Mouse (Mus musculus) Muller cell, postnatal 12 days (primary cell): ENCODE results near the gene Ikzf4.

ENCODE experiments used
- DNase-seq: peaks from one replicate; pipeline ENCODE4 v3.0.0-alpha.2; 2015; ENCODE audit errors: inconsistent ontology term

Ikzf4 gene

DNA sequence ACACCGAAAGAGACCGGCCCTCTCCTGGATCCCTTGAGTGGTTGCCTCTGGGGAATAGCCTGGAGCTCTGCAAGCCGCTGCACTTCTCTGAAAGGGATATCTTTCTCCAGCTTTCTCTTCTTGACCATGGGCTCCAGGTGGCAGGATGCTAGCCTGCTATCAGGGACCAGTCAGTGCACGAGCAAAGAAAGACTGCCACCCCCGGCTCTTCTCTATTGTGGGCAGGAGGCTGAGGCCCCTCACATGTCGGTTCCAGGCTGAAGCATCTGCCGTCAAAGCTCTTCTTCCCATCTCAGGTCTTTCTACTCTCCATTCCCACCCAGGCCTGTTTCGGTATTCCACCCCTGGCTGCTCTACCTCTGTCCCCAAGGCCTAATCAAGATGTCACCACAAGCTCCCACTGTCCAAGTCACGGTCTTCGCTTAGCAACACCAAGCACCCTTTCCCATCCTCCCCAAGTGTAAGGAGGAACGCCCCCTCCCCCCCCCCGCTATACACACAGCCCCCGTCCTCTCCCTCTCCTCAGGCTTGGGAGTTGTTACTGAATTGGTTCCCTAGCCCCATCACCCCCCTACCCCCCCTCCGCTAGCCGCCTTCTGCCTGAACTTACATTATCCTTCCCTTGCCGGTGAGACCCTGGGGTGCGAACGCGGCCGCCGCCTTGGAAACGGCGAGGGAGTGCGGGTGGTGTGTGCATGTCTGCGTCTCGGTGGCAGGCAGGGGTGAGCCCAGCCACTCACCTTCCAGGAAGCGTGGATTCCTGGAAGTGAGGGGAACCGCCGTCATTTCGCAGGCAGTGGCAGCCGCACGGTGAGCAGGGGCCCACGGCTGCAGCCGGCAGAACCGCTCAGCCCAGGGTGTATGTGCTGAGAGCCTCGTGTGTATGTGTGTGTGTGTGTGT is at the start of gene Ikzf4:
Ikzf4 (minus strand) TSS at position 881 of the 901 bp plus-strand sequence.
- peak; percentile 76 for DNase-seq

DNA sequence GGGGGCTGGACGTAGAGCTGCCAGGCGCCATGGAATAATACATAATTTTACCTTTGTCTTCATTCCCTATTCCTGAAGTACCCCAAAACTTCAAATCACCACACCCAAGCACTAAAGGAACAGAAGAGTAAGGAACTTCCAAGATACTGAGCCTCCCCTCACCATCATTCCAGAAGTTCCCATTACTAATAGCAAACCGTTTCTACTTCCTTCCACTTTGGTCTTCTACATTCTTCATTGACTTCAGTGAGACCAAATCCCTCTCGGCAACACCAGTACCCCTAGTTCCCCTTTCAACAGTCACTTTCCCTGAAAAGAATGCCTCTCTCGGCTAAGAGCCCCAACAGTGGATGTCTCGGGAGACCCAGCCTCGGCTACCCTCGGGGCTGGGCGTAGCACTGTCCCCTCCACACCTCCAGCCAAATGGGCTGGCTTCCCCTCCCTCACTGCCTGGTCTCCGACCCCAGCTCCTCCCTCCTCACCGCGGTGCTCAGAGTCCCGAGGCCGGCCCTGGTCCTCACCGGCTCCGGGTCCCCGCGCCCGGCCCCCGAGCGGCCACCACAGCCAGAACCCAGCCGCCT is 49.7 kb upstream of the Ikzf4 start:
- DNase-seq, result no peak

DNA sequence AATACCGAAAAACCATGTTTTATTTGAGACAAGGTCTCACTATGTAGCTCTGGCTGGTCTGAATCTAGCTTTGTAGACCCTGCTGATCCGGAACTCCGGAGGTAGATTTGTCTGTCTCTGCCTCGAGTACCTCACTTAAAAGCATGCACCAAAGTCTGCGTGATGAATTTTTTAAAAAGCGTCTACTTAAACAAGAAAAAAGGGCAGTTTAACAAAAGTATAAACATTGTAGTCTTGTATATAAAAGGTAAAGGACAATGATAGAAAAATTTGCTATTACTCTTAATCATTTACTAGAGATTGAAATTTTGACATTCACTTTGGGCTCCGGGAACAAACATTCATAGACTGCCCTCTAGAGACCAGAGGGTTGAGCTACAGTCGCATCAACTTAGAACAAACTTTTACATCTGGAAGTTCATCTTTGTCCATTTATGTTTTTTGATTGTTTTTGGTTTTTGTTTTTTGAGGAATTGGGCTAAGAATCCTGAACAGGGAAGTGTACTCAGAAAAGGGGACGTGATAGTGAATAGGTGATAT is 28.7 kb upstream of the Ikzf4 start:
- peak; percentile 41 for DNase-seq

DNA sequence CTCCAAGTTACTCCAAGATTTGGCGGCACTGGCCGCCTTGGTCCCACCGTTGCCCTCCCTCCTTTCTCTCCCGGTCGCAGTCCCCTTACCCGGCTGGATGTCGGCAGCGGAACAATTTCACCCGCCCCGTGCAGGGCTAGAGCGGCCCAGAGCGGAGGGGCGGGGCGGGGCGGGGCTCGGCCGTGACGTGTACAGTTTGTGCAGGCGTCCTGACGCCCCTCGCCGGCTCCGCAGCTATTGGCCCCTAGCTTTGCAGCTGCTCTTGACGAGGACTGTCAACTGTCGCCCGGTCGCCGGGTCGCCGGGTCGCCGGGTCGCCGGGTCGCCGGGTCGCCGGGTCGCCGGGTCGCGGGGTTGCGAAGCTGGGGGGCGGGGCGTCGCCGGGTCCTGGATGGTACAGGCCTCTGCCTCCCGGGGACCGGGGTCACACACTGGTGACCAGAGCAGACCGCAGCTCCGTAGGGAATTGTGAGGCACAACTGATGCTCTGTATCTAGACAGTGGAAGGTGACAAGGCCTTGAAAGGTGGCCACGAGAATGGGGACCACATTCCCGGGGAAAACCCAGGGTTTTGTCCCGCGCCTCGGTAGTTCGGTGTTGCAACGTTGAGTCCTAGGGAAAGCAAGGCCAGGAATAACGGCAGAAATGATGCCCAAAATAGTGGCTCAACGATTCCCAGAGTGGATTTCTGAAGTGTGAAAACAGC is 28.1 kb upstream of the Ikzf4 start, which contains the start of gene Suox:
Suox (minus strand) TSS at position 311 of the 706 bp plus-strand sequence.
- DNase-seq, result peak; percentile 92

DNA sequence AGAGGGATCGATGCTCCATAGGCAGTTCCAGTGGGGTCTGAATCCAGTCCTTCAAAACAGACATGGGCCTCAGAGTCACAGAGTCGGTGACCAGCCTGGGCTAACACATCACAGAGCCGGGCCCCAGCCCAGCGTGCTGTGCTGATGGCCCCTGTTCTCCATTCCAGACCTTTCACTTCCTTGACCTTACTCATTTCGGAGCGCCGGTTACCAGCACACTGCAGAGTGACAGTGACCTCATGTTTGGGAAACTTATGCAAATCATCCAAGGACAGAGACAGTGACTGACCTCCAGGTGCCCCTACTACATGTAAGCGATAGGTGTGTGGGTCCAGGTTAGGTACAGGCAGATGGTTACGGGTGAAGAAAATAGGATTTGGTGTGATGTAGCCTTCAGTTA is 25.4 kb upstream of the Ikzf4 start:
- DNase-seq, result no peak

DNA sequence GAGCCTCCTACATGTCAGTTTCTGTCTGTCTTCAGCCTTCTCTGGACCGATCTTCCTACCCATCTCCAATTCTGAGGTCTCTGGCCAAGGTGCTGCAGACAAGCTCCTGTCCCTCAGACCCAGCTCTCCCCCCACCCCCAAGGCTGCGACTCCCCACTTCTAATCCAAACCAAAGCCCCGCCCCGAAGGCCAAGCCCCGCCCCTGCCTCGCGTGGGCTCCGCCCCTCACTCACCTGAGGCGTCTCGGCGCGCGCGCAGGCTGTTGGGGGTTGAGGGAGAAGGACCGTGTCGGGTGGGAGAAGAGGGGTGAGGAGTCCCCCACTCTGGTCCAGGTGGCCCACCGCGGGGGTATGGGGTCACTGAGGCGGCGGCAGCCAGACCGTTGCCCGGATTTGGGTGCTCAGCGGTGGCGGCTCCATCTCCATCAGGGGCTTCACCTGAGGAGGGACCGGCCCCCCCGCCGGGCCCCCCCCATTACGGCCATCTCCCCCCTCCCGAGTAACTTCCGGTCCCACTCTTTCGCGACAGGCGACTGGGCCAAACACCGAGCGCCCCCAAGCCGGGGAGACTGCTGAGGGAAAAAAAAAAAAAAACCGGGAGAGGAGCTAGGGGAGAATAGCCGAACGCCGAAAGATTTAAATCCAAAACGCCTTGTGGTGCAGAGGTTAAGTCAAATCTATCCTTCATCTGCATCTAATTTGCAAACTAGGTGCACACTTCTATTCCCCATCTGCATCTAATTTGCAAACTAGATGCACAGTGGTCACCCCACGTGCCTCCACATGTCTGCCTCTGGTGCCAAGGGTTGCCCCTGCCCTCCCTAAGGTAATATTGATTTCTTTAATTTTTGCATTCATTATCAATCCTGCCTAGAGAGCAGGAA is 23.2 kb upstream of the Ikzf4 start:
- peak; percentile 66 for DNase-seq

DNA sequence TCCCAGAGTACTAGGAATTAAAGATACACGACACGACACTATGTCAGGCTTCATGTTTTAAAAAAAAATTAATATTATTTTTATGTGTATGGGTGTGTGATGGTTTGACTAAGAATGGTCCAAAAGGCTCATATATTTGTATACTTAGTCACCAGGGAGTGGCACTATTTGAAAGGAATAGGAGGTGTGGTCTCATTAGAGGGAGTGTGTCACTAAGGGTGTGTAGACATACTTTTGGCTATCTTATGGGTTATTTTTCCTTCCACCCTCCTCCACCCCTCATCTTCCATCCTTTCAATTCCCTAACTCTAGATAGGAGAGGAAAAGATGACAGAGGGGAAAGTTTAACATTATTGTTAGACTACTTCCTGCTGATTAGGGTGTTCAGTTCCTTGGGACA is 20.0 kb upstream of the Ikzf4 start:
- DNase-seq, result no peak

DNA sequence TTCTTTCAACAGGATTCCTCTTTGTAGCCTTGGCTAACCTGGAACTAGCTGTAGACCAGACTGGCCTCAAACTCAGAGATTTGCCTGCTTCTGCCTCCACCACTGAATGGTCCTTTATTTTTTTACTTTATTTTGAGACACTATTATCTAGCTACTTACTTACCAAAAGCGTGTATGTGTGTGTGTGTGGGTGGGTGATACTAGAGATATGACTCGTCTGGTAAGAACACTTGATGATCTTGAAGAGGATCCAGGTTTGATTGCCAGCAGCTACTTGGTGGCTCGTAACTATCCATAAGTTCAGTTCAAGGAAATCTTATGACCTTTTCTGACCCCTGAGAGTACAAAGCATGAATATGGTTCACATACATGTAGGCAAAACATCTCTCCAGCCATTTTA is 19.5 kb upstream of the Ikzf4 start:
- no peak for DNase-seq

DNA sequence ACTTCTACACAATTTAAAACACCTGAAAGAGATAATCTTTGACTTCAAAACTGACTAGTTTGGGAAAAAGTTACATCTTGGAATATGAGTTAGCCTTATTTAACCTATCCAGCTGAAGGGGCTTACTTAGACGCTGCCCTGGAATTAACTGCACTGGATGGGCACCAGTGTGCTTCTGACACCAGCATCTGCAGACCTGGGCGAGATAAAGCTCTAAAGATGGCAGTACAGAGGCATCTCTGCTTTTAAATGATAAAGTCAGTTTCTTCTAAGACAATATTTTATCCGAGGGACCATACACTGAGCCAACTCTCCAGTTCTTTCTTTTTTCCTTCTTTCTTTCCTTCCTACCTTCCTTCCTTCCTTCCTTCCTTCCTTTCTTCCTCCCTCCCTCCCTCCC is 19.0 kb upstream of the Ikzf4 start:
- no peak for DNase-seq

DNA sequence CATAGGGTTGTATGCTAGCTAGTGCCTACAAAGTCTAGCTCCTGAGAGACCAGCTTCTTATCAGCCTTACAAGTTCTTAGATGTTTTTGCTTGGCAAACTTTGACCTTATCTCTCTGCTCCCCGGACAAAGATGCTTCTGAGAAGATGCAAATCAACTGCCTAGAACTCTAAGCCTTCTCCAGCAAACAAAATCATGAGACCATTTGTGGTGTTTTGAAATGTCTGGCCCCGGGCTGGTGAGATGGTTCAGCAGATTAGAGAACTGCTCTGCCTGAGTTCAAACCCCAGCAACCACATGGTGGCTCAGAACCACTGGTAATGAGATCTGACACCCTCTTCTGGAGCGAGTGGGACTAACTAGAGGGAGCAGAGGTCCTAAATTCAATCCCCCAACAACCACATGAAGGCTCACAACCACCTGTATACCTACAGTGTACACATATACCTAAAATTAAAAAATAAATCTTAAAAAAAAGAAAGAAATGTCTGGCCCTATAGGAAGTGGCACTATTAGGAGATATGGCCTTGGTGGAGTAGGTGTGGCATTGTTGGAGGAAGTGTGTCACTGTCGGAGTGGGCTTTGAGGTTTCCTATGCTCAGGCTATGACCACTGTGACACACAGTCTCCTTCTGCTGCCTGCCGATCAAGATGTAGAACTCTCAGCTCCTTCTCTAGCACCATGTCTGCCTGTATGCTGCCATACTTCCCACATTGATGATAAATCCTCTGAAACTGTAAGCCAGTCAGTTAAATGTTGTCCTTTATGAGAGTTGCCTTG is 17.8 kb upstream of the Ikzf4 start:
- DNase-seq, result no peak

DNA sequence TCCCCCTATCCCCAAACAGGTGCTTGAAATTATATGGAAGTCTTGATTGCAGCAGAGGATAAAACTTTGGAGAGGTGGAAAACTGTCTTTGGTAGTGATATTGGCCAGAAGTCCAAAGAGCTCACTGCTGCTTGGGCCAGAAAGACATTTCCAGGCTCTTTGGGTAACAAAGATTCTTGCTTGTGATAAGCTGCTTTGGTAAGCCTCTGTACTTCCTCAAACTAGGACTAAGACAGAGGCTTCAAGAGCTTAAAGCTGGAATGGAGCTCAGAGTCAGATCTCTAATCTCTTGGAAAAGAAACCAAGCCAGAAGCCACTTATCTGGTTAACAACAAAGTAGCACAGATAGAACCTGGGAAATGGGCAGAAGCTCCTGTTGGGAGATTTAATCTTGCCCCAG is 16.7 kb upstream of the Ikzf4 start:
- DNase-seq, result no peak

DNA sequence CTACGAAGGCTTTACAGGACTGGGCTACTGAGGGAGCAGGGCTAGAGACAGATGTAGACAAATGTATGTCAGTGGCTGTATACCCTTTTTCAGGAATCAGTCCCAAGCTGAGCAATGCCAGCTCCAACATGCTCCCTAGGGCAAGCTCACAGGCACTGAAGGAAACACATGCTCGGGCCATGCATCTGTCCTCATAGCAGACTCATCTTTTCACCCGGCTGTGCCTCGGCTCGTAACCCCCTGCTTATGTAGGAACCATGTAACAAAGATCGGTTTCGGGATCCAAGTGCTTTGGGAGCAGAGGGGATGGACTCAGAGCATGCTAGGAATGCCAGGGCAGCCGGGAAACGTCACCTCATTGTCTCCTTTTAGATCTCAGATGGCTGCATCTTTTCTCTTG is 13.7 kb upstream of the Ikzf4 start:
- peak; percentile 60 for DNase-seq

DNA sequence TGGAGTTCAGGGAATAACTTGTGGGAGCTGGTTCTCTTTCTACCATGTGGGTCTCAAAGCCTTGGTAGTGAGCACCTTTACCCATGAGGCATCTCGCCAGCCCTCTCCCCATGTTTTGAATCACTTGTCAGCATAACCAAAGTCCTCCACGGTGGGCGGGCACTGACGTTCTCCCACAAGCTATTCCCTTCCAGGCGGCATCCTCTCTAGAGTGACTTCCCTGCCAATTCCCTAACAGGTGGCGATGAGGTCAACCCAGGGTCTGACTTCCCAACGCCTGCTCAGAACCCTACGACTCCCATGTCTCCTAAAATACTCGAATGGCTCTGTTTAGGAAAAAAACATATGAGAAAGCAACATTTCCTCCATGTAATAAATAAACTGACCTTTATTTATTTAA is 12.1 kb upstream of the Ikzf4 start:
- DNase-seq, result no peak

DNA sequence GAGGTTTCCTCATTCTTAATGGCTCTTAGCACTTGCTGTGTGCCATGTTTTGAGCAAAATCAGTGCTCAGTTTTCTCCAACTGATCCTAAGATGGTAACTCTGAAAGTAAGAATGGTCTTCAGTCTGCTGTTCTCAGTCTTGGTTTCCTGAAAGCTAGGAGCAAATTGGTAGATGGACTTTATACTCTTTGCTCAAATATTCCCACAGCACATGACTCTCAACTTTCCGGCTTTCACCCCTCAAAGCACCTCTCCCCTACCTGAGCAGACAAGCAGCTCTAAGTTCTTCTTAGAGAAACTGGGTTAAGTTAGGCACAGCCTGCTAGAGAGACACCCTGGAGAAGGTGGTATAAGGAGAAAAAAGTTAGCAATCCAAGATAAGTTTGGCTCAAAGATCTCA is 10.9 kb upstream of the Ikzf4 start:
- DNase-seq, result no peak

DNA sequence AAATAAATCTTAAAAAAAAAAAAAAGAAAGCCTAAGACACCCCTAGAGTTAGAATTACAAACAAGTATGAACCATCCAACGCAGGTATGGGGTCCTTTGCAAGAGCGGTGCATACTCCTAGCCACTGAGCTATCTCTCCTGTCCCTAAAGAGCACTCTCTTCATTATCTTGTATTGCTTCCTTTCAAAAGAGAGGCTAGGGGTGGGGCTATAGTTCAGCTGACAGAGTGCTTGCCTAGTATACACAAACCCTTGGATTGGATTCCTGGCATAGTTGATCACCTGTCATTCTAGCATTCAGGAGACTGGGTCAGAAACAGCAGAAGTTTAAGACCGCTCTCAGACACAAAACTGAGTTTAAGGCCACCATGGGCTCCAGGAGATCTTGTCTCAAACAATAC is 9.5 kb upstream of the Ikzf4 start:
- no peak for DNase-seq

DNA sequence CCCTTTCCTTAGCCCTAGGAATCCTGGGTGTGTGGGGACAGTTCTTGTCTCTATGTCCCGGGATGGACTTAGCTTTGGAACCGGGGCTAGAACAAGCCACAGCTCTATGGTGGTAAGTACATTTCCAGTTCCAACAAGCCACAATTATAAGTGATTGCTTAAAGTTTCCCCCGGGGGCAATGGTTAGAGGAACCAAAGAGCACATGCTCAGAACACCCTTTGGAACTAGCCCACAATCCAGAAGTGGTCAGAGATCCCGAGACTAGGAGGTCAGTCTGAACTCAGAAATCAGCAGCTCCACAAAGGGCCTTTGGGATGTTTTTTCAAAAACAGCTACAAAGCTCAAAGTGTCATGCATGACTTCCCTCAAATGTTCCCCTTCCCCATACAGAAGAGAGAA is 8.1 kb upstream of the Ikzf4 start:
- DNase-seq, result no peak

DNA sequence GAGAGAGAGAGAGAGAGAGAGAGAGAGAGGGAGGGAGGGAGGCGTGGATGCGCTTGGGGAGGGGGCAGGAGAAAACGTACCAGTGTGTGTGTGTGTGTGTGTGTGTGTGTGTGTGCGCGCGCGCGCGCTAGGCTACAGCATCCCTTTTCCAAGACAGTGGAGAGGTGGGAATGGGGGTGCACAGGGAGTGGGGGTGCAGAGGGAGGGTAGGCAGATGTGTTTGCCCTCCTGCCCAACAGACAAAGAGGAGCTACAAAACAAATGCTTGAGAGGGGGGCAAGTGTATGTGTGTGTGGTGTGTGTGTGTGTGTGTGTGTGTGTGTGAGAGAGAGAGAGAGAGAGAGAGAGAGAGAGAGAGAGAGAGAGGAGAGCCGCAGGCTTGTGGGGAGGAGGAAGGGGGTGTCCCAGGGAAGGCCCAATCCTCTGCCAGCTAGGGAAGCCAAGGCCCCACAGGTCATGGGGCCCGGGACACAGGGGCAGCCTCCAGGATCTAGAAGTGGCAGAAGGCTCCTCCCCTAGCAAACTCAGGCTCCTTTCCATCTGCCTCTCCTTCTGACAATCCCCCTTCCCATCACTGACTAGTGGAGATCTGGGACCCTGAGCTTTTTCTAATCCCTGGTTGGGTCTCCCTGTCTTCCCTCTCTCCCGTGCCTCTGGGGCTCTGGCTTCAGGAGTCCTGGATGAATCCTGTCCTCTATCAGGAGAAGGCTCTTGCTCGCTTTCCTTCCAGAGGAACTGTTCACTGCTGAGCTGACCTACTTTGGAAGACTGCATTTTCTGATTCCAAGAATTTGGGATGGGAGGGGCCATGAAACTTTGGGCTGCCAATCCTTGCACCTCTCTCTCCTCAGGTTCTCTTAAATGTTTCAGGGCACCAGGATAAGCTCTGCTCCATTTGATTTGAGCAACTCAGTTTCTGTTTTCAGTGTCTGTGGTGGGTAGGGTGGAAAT is 623 bp upstream of the Ikzf4 start:
- DNase-seq, result peak; percentile 78

DNA sequence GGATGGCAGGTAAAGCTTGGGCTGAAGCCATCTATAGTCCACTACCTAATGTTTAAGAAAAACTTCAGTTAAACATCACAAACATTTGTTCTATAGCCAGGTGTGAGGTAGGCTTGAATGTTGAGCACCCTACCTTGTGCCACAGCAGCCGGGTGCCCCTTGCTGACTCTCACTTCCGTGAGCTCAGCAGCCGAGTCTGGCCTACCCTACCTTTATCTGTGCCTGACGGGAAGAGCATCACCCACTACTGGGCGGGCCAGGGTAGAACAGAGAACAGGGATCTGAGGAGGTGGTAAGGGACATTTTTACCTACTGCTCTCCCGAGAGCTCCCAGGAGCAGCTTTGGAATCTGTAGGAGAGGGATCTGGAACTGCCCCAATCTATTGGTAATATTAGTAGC is 3.0 kb downstream of the Ikzf4 start:
- DNase-seq, result no peak

DNA sequence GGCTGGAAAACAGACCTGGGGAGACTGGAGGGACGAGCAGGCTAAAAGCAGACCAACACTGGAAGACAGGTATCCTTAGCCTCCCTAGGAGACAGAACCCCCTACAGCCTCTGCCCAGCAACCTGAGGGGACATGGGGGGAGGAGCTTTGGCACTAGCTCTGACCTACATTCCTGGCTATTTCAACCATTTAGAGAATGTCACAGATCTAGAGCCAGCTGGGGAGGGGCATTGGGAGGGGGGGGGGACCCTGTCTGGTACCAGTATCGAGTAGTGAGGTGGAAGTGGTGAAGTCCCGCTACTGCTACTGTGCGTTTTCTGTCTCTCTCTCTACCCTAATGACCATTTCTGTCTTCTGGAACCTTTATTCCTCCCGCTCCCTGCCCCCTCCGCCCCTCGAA is 3.9 kb downstream of the Ikzf4 start:
- peak; percentile 92 for DNase-seq
